Mouse (Mus musculus) intestine, embryonic 15.5 days (tissue): ENCODE data around the gene Phf13. TPM values are rescaled to one million over a fixed set of nuclear protein-coding genes. Genes with fewer than 3 reads are reported as not detected.

Experiments
- ATAC-seq: fragments of 200-750 bp; cut with Nextera tagmentation; 2 replicates; pipeline ENCODE4 v1.8.0; 2017; ENCODE audit warnings: moderate TSS enrichment, moderate library complexity
- H3K27ac ChIP-seq: fragments of 300-500 bp; sonication (generic); 2 replicates; pipeline ENCODE4 v1.5.1; 2015; ENCODE audit warnings: mild to moderate bottlenecking, inconsistent platforms
- H3K27me3 ChIP-seq: fragments of 300-500 bp; sonication (generic); replicated peaks from 2 replicates; pipeline ENCODE4 v1.6.1; 2015; ENCODE audit warnings: inconsistent platforms
- H3K36me3 ChIP-seq: fragments of 300-500 bp; sonication (generic); 2 replicates; pipeline ENCODE4 v1.6.1; 2015; ENCODE audit warnings: inconsistent platforms
- H3K4me1 ChIP-seq: fragments of 300-500 bp; sonication (generic); replicated peaks from 2 replicates; pipeline ENCODE4 v1.6.1; 2015; ENCODE audit warnings: inconsistent platforms
- H3K4me2 ChIP-seq: fragments of 300-500 bp; sonication (generic); replicated peaks from 2 replicates; pipeline ENCODE4 v1.6.1; 2015; ENCODE audit warnings: mild to moderate bottlenecking, inconsistent platforms
- H3K4me3 ChIP-seq: fragments of 300-500 bp; sonication (generic); replicated peaks from 2 replicates; pipeline ENCODE4 v1.5.1; 2015; ENCODE audit warnings: inconsistent platforms
- H3K9ac ChIP-seq: fragments of 300-500 bp; sonication (generic); 2 replicates; pipeline ENCODE4 v1.6.1; 2015; ENCODE audit warnings: inconsistent platforms
- H3K9me3 ChIP-seq: fragments of 300-500 bp; sonication (generic); 2 replicates; pipeline ENCODE4 v1.6.1; 2016; ENCODE audit warnings: inconsistent platforms
- WGBS: fragments of 180-500 bp; shearing (Covaris S2); methylation state at CpG from one replicate; pipeline ENCODE4 v1.1.7; 2015; 5-methylcytosine and 5-hydroxymethylcytosine counted together
- polyA plus RNA-seq: library from polyadenylated mRNA; unstranded; fragments of >200 nt; fragmentation: Nextera tagmentation; extraction: Ambion mirVana; gene quantifications from 2 replicates; pipeline ENCODE4 v1.2.1, GENCODE M21; 2015

Gene Phf13
- polyA plus RNA-seq, 1 experiment from 2014 or later, result 21.0 TPM

DNA sequence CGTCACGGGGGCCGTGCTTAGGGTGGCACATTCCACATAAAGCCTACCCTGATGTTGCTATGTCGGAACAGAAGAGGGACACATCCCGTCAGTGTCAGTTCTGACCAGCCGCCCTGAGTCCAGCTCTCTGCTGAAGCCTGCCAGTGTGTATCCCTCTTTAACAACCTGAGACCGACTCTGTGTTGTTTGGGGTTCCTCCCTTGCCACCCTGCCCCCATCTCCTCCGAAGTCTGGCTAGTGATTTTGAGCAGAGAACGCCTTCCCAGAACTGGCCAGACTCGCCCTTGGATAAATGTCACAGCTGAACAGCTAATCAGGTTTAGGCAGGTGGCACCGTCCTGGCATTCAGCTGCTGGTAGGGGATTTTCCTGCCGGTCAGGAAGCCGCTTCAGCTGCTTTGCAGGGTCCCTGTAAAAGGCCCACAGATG, 14.7 kb upstream of the Phf13 start:
- H3K4me3 ChIP-seq, result peak overlapping the region; percentile 79
- 16% methylated on average over 13 of the region's 13 CpGs for WGBS
- ATAC-seq, result no peak
- peak overlapping the region; percentile 65 for H3K9ac ChIP-seq
- no peaks in the 10 kb centered on the region for H3K9me3 ChIP-seq
- 0 out of 2 replicates have a peak overlapping the region, but pooled peaks have one; percentile 29 for H3K27ac ChIP-seq
- H3K4me2 ChIP-seq, result peak overlapping the region; percentile 96
- H3K27me3 ChIP-seq, result no peaks in the 10 kb centered on the region
- H3K4me1 ChIP-seq, result peaks cover 38% of the 10 kb centered on the region
- peaks cover 6% of the 10 kb centered on the region for H3K36me3 ChIP-seq

- H3K9me3 ChIP-seq, result no peaks in the 10 kb centered on the region
- H3K27ac ChIP-seq, result no peak overlapping the region
- no peaks in the 10 kb centered on the region for H3K27me3 ChIP-seq
- peaks cover 6% of the 10 kb centered on the region for H3K36me3 ChIP-seq
- ATAC-seq, result peak; percentile 27
- peaks cover 38% of the 10 kb centered on the region for H3K4me1 ChIP-seq
- peak overlapping the region; percentile 79 for H3K4me3 ChIP-seq
- peak overlapping the region; percentile 96 for H3K4me2 ChIP-seq
- WGBS, result 2% methylated on average over 10 of the region's 10 CpGs
- peak overlapping the region; percentile 65 for H3K9ac ChIP-seq
These were observed 14.1 kb upstream of the Phf13 start for GRCm38 (mm10) chr4:152010091-152010706.

GRCm38 (mm10) chr4:152009076-152010051, 13.3 kb upstream of the Phf13 start:
- no peaks in the 10 kb centered on the region for H3K36me3 ChIP-seq

GRCm38 (mm10) chr4:152008622-152009075, 12.6 kb upstream of the Phf13 start, which contains the start of gene Klhl21:
TSS of gene Klhl21 (plus strand) at chr4:152008803.
- Histone ChIP-seq H3K9ac (peak within 1 kb of the TSS; percentile 65), H3K9me3 (no peaks in the 10 kb centered on the region), H3K27ac (peak within 1 kb of the TSS; percentile 91), H3K4me2 (peak within 1 kb of the TSS; percentile 96), H3K4me1 (peaks cover 38% of the 10 kb centered on the region), H3K4me3 (peak within 1 kb of the TSS; percentile 79), H3K27me3 (no peaks in the 10 kb centered on the region), H3K36me3 (no peaks in the 10 kb centered on the region)
- ATAC-seq, result peak; percentile 93
- WGBS, result under 1% methylated on average over 45 of the region's 45 CpGs

More at GRCm38 (mm10) chr4:152009076-152010051, 13.3 kb upstream of the Phf13 start:
- Histone ChIP-seq H3K4me3 (peak overlapping the region; percentile 79), H3K27me3 (no peaks in the 10 kb centered on the region), H3K4me2 (peak overlapping the region; percentile 96), H3K9ac (peak overlapping the region; percentile 65), H3K4me1 (peaks cover 38% of the 10 kb centered on the region), H3K9me3 (no peaks in the 10 kb centered on the region), H3K27ac (peak overlapping the region; percentile 91)
- ATAC-seq, result peak; percentile 79
- WGBS, result under 1% methylated on average over 104 of the region's 115 CpGs

- Histone ChIP-seq H3K4me3 (peak overlapping the region; percentile 79), H3K27me3 (no peaks in the 10 kb centered on the region), H3K4me1 (peaks cover 35% of the 10 kb centered on the region), H3K9ac (peak overlapping the region; percentile 65; the same call in 1 of the 2 replicates), H3K9me3 (no peaks in the 10 kb centered on the region), H3K27ac (peak overlapping the region; percentile 91), H3K36me3 (no peaks in the 10 kb centered on the region), H3K4me2 (peak overlapping the region; percentile 96)
- WGBS, result 1% methylated on average over 14 of the region's 14 CpGs
- no peak for ATAC-seq
These were observed 12.1 kb upstream of the Phf13 start for GRCm38 (mm10) chr4:152008148-152008500.

GRCm38 (mm10) chr4:152007481-152008147, 11.6 kb upstream of the Phf13 start:
- Histone ChIP-seq H3K9me3 (no peaks in the 10 kb centered on the region), H3K4me3 (peak overlapping the region; percentile 79), H3K9ac (0 out of 2 replicates have a peak overlapping the region, but pooled peaks have one; percentile 65), H3K27me3 (no peaks in the 10 kb centered on the region), H3K36me3 (no peaks in the 10 kb centered on the region), H3K4me1 (peaks cover 33% of the 10 kb centered on the region), H3K27ac (peak overlapping the region; percentile 91), H3K4me2 (peak overlapping the region; percentile 96)
- 12% methylated on average over 8 of the region's 8 CpGs for WGBS
- ATAC-seq, result no peak

DNA sequence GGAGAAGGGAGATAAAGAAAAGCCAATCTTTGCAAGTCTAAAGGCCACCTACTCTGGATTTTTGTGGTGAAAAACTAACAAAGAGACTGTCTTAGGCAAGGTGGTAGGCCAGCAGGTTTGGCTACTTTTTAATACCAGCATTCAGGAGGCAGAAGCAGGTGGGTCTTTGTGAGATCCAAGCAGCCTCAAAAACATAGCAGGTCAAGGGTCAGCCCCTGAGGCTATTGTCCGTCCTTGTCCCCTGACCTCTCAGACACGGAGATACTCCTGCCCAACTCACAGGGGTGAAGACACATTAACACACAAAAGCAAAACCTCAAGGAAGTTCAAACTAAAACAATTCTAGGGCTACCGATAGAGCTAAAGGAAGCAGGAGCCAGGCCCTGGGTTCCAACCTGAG, 10.8 kb upstream of the Phf13 start:
- 44% methylated on average over 3 of the region's 3 CpGs for WGBS
- no peaks in the 10 kb centered on the region for H3K9me3 ChIP-seq

GRCm38 (mm10) chr4:152006137-152006536, 10.1 kb upstream of the Phf13 start:
- H3K4me1 ChIP-seq, result peaks cover 23% of the 10 kb centered on the region
- H3K4me3 ChIP-seq, result no peak overlapping the region
- WGBS, result 82% methylated on average over 6 of the region's 6 CpGs
- no peaks in the 10 kb centered on the region for H3K27me3 ChIP-seq
- H3K9ac ChIP-seq, result no peak overlapping the region
- no peaks in the 10 kb centered on the region for H3K9me3 ChIP-seq
- no peak for ATAC-seq
- H3K4me2 ChIP-seq, result no peak overlapping the region
- no peaks in the 10 kb centered on the region for H3K36me3 ChIP-seq
- no peak overlapping the region for H3K27ac ChIP-seq

More for the DNA sequence above, 10.8 kb upstream of the Phf13 start:
- no peak overlapping the region for H3K9ac ChIP-seq
- H3K4me1 ChIP-seq, result peaks cover 30% of the 10 kb centered on the region
- H3K4me3 ChIP-seq, result no peak overlapping the region
- no peaks in the 10 kb centered on the region for H3K36me3 ChIP-seq
- no peaks in the 10 kb centered on the region for H3K27me3 ChIP-seq
- no peak overlapping the region for H3K27ac ChIP-seq
- no peak overlapping the region for H3K4me2 ChIP-seq
- ATAC-seq, result no peak

DNA sequence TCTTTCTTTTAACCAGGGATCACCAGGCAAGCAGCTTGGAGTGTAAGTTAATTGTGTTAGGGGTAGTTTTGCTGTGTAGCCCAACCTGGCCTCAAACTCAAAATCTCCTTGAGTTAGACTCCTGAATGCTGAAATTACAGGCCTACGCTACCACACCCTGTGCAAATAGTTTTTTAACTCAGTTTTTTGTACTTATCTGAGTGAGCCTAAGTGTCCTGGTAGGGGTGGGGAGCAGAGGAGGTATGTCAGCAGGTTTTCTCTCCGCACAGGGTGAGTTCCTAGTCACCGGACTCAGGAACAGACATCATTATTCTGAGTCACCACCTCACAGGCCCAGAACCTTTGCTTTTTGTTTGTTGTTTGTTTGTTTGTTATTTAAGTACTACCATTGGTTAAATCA, 6.0 kb upstream of the Phf13 start:
- H3K4me2 ChIP-seq, result no peak overlapping the region
- H3K9me3 ChIP-seq, result no peaks in the 10 kb centered on the region
- H3K36me3 ChIP-seq, result no peaks in the 10 kb centered on the region
- peaks cover 7% of the 10 kb centered on the region for H3K4me1 ChIP-seq
- no peak for ATAC-seq
- 67% methylated on average over 3 of the region's 3 CpGs for WGBS
- H3K4me3 ChIP-seq, result no peak overlapping the region
- H3K27me3 ChIP-seq, result no peaks in the 10 kb centered on the region
- H3K9ac ChIP-seq, result no peak overlapping the region
- H3K27ac ChIP-seq, result no peak overlapping the region

DNA sequence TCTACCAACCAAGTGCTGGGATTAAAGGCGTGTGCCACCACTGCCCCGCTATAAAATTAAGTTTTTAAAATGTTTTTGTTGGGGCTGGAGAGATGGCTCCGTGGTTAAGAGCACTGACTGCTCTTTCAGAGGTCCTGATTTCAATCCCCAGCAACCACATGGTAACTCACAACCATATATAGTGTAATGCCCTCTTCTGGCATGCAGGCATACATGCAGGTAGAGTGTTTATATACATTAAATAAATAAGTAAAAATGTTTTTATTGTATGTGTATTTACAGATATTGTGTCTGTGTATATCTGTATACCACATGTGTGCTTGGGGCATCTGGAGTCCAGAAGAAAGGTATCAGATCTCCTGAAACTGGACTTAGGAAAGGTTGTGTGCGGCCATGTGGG, 5.3 kb upstream of the Phf13 start:
- 69% methylated on average over 4 of the region's 4 CpGs for WGBS
- H3K27ac ChIP-seq, result no peak overlapping the region
- no peak for ATAC-seq

GRCm38 (mm10) chr4:152000906-152001305, 4.8 kb upstream of the Phf13 start:
- no peaks in the 10 kb centered on the region for H3K9me3 ChIP-seq
- H3K27ac ChIP-seq, result no peak overlapping the region
- 21% methylated on average over 4 of the region's 4 CpGs for WGBS
- H3K9ac ChIP-seq, result no peak overlapping the region
- no peak overlapping the region for H3K4me3 ChIP-seq
- no peaks in the 10 kb centered on the region for H3K27me3 ChIP-seq
- H3K4me2 ChIP-seq, result no peak overlapping the region
- H3K4me1 ChIP-seq, result peaks cover 7% of the 10 kb centered on the region
- H3K36me3 ChIP-seq, result no peaks in the 10 kb centered on the region
- no peak for ATAC-seq

More for the DNA sequence above, 5.3 kb upstream of the Phf13 start:
- no peak overlapping the region for H3K9ac ChIP-seq
- H3K4me1 ChIP-seq, result peaks cover 7% of the 10 kb centered on the region
- H3K4me3 ChIP-seq, result no peak overlapping the region
- H3K36me3 ChIP-seq, result no peaks in the 10 kb centered on the region
- no peaks in the 10 kb centered on the region for H3K27me3 ChIP-seq
- H3K9me3 ChIP-seq, result no peaks in the 10 kb centered on the region
- no peak overlapping the region for H3K4me2 ChIP-seq

DNA sequence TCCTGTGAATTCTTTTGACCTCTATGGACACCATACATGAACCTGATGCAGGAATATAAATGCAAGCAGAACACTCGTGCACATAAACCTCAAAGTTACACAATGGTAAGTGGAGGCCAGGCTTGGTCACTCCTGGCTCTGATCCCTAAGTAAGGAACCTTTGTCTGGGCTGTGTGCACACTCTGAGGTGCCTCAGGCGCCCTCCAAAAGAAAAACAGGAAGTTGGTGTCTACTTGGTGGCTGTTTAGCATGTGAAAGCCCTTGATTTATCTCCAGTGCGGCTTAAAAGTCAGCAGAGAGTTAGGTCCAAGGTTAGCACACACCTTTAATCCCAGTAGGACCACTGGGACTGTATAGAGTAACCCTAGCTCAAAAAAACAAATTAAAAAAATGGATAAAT, 3.4 kb upstream of the Phf13 start:
- no peak overlapping the region for H3K27ac ChIP-seq
- WGBS, result 65% methylated on average over 3 of the region's 3 CpGs
- no peak overlapping the region for H3K4me2 ChIP-seq
- H3K4me3 ChIP-seq, result no peak overlapping the region
- no peaks in the 10 kb centered on the region for H3K36me3 ChIP-seq
- ATAC-seq, result no peak
- H3K9ac ChIP-seq, result no peak overlapping the region
- no peaks in the 10 kb centered on the region for H3K9me3 ChIP-seq
- H3K4me1 ChIP-seq, result peaks cover 10% of the 10 kb centered on the region
- H3K27me3 ChIP-seq, result no peaks in the 10 kb centered on the region
